Mouse (Mus musculus) embryo, embryonic 9.5 days (tissue): ENCODE results near the gene Mag.
A peak's percentile ranks its signal among the peaks of the same experiment; 100 is the strongest.

Experiments used
- DNase-seq: peaks from one replicate; pipeline ENCODE4 v3.0.0-alpha.2; 2017; ENCODE audit errors: extremely low spot score

The Mag gene

GRCm38 (mm10) chr7:30873083-30873482, 41.6 kb downstream of the Mag start:
- peak; percentile 60 for DNase-seq

- DNase-seq = no peak
These were observed 51.3 kb downstream of the Mag start for GRCm38 (mm10) chr7:30863386-30863785.

GRCm38 (mm10) chr7:30861464-30861863, 53.2 kb downstream of the Mag start, which contains the start of gene Ffar1:
Gene Ffar1 (minus strand): TSS chr7:30861564.
- no peak for DNase-seq

- DNase-seq = peak; percentile 74
These were observed 54.9 kb downstream of the Mag start for GRCm38 (mm10) chr7:30859635-30860402.

GRCm38 (mm10) chr7:30859290-30859634, 55.4 kb downstream of the Mag start:
- peak; percentile 73 for DNase-seq

GRCm38 (mm10) chr7:30857746-30858145, 56.9 kb downstream of the Mag start:
- DNase-seq = no peak

GRCm38 (mm10) chr7:30856078-30856477, 58.6 kb downstream of the Mag start, which contains the start of gene Ffar3:
Gene Ffar3 (minus strand): TSS chr7:30856178.
- DNase-seq = no peak

GRCm38 (mm10) chr7:30851421-30851820, 63.3 kb downstream of the Mag start:
- no peak for DNase-seq
